Mouse (Mus musculus): ENCODE measurements around the gene Ndufs7. TPM values are rescaled to one million over a fixed set of nuclear protein-coding genes. Genes with fewer than 3 reads are reported as not detected.

Ndufs7 gene
- polyA plus RNA-seq, 1 experiment = 65.7 TPM

GRCm38 (mm10) chr10:80252493-80253274 lies 3.8 kb downstream of the Ndufs7 start:
- Histone ChIP-seq H3K27ac (ENCODE audit: insufficient read depth, low read length) (no peak overlapping the region), H3K4me1 (ENCODE audit: control insufficient read depth, insufficient read depth, low read length) (no peaks in the 10 kb centered on the region), H3K4me3 (ENCODE audit: insufficient read depth, low read length) (no peak overlapping the region)
- no peak for TF ChIP-seq POLR2A (IDR thresholded peaks at IDR 0.05; ENCODE audit: low read depth, low read length)
- no peak for TF ChIP-seq CTCF (IDR thresholded peaks at IDR 0.05; ENCODE audit: borderline replicate concordance, insufficient read depth, low read length)

GRCm38 (mm10) chr10:80253551-80253950 lies 4.6 kb downstream of the Ndufs7 start:
- H3K27ac ChIP-seq (ENCODE audit: insufficient read depth, low read length) = no peak overlapping the region
- H3K4me1 ChIP-seq (ENCODE audit: control insufficient read depth, insufficient read depth, low read length) = no peaks in the 10 kb centered on the region
- H3K4me3 ChIP-seq (ENCODE audit: insufficient read depth, low read length) = no peak overlapping the region
- TF ChIP-seq CTCF (IDR thresholded peaks at IDR 0.05; ENCODE audit: borderline replicate concordance, insufficient read depth, low read length) (no peak), POLR2A (IDR thresholded peaks at IDR 0.05; ENCODE audit: low read depth, low read length) (no peak)

- TF ChIP-seq CTCF (IDR thresholded peaks at IDR 0.05; ENCODE audit: borderline replicate concordance, insufficient read depth, low read length) (no peak), POLR2A (IDR thresholded peaks at IDR 0.05; ENCODE audit: low read depth, low read length) (no peak)
- no peak overlapping the region for H3K27ac ChIP-seq (ENCODE audit: insufficient read depth, low read length)
- H3K4me1 ChIP-seq (ENCODE audit: control insufficient read depth, insufficient read depth, low read length) = peaks cover 3% of the 10 kb centered on the region; the same call in 1 of the 2 replicates
- no peak overlapping the region for H3K4me3 ChIP-seq (ENCODE audit: insufficient read depth, low read length)
Observed at GRCm38 (mm10) chr10:80254331-80255297, 5.7 kb downstream of the Ndufs7 start.

- no peak overlapping the region for H3K27ac ChIP-seq (ENCODE audit: insufficient read depth, low read length)
- H3K4me3 ChIP-seq (ENCODE audit: insufficient read depth, low read length) = no peak overlapping the region
- TF ChIP-seq CTCF (IDR thresholded peaks at IDR 0.05; ENCODE audit: borderline replicate concordance, insufficient read depth, low read length) = no peak
- no peak; the same call in 1 of the 2 replicates for TF ChIP-seq POLR2A (IDR thresholded peaks at IDR 0.05; ENCODE audit: low read depth, low read length)
- peaks cover 3% of the 10 kb centered on the region; the same call in 1 of the 2 replicates for H3K4me1 ChIP-seq (ENCODE audit: control insufficient read depth, insufficient read depth, low read length)
Observed at GRCm38 (mm10) chr10:80255881-80256535, 7.1 kb downstream of the Ndufs7 start.

GRCm38 (mm10) chr10:80257936-80258335 lies 9.0 kb downstream of the Ndufs7 start:
- H3K4me3 ChIP-seq (ENCODE audit: insufficient read depth, low read length) = no peak overlapping the region
- no peak overlapping the region for H3K27ac ChIP-seq (ENCODE audit: insufficient read depth, low read length)
- TF ChIP-seq CTCF (IDR thresholded peaks at IDR 0.05; ENCODE audit: borderline replicate concordance, insufficient read depth, low read length) (no peak), POLR2A (IDR thresholded peaks at IDR 0.05; ENCODE audit: low read depth, low read length) (no peak)
- peaks cover 3% of the 10 kb centered on the region; the same call in 1 of the 2 replicates for H3K4me1 ChIP-seq (ENCODE audit: control insufficient read depth, insufficient read depth, low read length)

GRCm38 (mm10) chr10:80258752-80259462 lies 10.0 kb downstream of the Ndufs7 start:
- Histone ChIP-seq H3K4me1 (ENCODE audit: control insufficient read depth, insufficient read depth, low read length) (peaks cover 3% of the 10 kb centered on the region; the same call in 1 of the 2 replicates), H3K4me3 (ENCODE audit: insufficient read depth, low read length) (no peak overlapping the region), H3K27ac (ENCODE audit: insufficient read depth, low read length) (no peak overlapping the region)
- TF ChIP-seq CTCF (IDR thresholded peaks at IDR 0.05; ENCODE audit: borderline replicate concordance, insufficient read depth, low read length) = no peak
- no peak for TF ChIP-seq POLR2A (IDR thresholded peaks at IDR 0.05; ENCODE audit: low read depth, low read length)

- Histone ChIP-seq H3K4me3 (ENCODE audit: insufficient read depth, low read length) (no peak overlapping the region), H3K27ac (ENCODE audit: insufficient read depth, low read length) (peak overlapping the region; percentile 19), H3K4me1 (ENCODE audit: control insufficient read depth, insufficient read depth, low read length) (peaks cover 3% of the 10 kb centered on the region; the same call in 1 of the 2 replicates)
- TF ChIP-seq POLR2A (IDR thresholded peaks at IDR 0.05; ENCODE audit: low read depth, low read length) (no peak), CTCF (IDR thresholded peaks at IDR 0.05; ENCODE audit: borderline replicate concordance, insufficient read depth, low read length) (no peak)
Observed at GRCm38 (mm10) chr10:80259463-80259805, 10.5 kb downstream of the Ndufs7 start.

GRCm38 (mm10) chr10:80259861-80260641 lies 11.1 kb downstream of the Ndufs7 start:
- Histone ChIP-seq H3K4me3 (ENCODE audit: insufficient read depth, low read length) (peak overlapping the region; percentile 57), H3K27ac (ENCODE audit: insufficient read depth, low read length) (peak overlapping the region; percentile 62), H3K4me1 (ENCODE audit: control insufficient read depth, insufficient read depth, low read length) (peaks cover 3% of the 10 kb centered on the region; the same call in 1 of the 2 replicates)
- TF ChIP-seq CTCF (IDR thresholded peaks at IDR 0.05; ENCODE audit: borderline replicate concordance, insufficient read depth, low read length) = no peak
- TF ChIP-seq POLR2A (IDR thresholded peaks at IDR 0.05; ENCODE audit: low read depth, low read length) = 0 out of 2 replicates have a peak, but pooled peaks have one; percentile 29

Measured in embryonic fibroblast, embryonic 13.5 days (primary cell).